Mouse (Mus musculus) kidney, postnatal 0 days (tissue): Measurements from ENCODE around the gene Gm7544. TPM values are rescaled to one million over a fixed set of nuclear protein-coding genes. Genes with fewer than 3 reads are reported as not detected.
"Not testable (repeated sequence)": the region's sequence is repeated elsewhere in the genome, so short reads cannot be mapped to it uniquely, and the experiment has no call there.

ENCODE experiments used
- ATAC-seq: fragments of 200-750 bp; cut with Nextera tagmentation; replicated peaks from 2 replicates; pipeline ENCODE4 v1.8.0; 2017; ENCODE audit warnings: low read depth, moderate number of reproducible peaks, moderate TSS enrichment, moderate library complexity; ENCODE audit not compliant: low FRiP score
- DNase-seq: peaks from one replicate; pipeline ENCODE4 v3.0.0-alpha.2; 2016; ENCODE audit warnings: low spot score
- H3K27ac ChIP-seq: fragments of 300-500 bp; sonication (generic); 2 replicates; pipeline ENCODE4 v1.5.1; 2014; ENCODE audit warnings: mild to moderate bottlenecking
- H3K27me3 ChIP-seq: fragments of 300-500 bp; sonication (generic); 2 replicates; pipeline ENCODE4 v1.6.1; 2014; ENCODE audit warnings: low read length, mixed read lengths; ENCODE audit not compliant: insufficient read depth
- H3K36me3 ChIP-seq: fragments of 300-500 bp; sonication (generic); 2 replicates; pipeline ENCODE4 v1.6.1; 2014; ENCODE audit warnings: low read length, mixed read lengths; ENCODE audit not compliant: insufficient read depth
- H3K4me1 ChIP-seq: fragments of 300-500 bp; sonication (generic); replicated peaks from 2 replicates; pipeline ENCODE4 v1.6.1; 2014; ENCODE audit warnings: antibody characterized with exemption, low read length, mixed read lengths; ENCODE audit not compliant: insufficient read depth
- H3K4me2 ChIP-seq: fragments of 300-500 bp; sonication (generic); 2 replicates; pipeline ENCODE4 v1.6.1; 2014; ENCODE audit warnings: mild to moderate bottlenecking, low read length, moderate library complexity, mixed read lengths
- H3K4me3 ChIP-seq: fragments of 300-500 bp; sonication (generic); replicated peaks from 2 replicates; pipeline ENCODE4 v1.5.1; 2014; ENCODE audit warnings: low read depth, low read length
- H3K9ac ChIP-seq: fragments of 300-500 bp; sonication (generic); 2 replicates; pipeline ENCODE4 v1.6.1; 2014; ENCODE audit warnings: low read depth, low read length
- H3K9me3 ChIP-seq: fragments of 300-500 bp; sonication (generic); replicated peaks from 2 replicates; pipeline ENCODE4 v1.6.1; 2016; ENCODE audit warnings: low read length, inconsistent platforms, mixed read lengths
- CTCF ChIP-seq: IDR thresholded peaks from 2 replicates; pipeline ENCODE4 v1.5.1; 2016; ENCODE audit warnings: antibody characterized with exemption, low read depth, mild to moderate bottlenecking, moderate library complexity
- WGBS: fragments of 180-500 bp; shearing (Covaris S2); extraction: QIAGEN DNeasy Blood & Tissue Kit; methylation state at CpG from one replicate; pipeline ENCODE4 v1.1.7; 2014; 5-methylcytosine and 5-hydroxymethylcytosine counted together
- polyA plus RNA-seq: library from polyadenylated mRNA; unstranded; fragments of >200 nt; fragmentation: Nextera tagmentation; extraction: Ambion mirVana; gene quantifications from 2 replicates; pipeline ENCODE4 v1.2.1, GENCODE M21; 2015

Gm7544 gene
- polyA plus RNA-seq, 1 experiment from 2014 or later = not detected

GRCm38 (mm10) chr1:82924650-82925049 lies 31.2 kb downstream of the Gm7544 start, which contains the start of gene A030014E15Rik:
Gene A030014E15Rik, plus strand, starts transcription at chr1:82924917.
- Histone ChIP-seq H3K27ac (no peak within 1 kb of the TSS), H3K4me2 (no peak within 1 kb of the TSS), H3K27me3 (no peaks in the 10 kb centered on the region), H3K9ac (no peak within 1 kb of the TSS), H3K36me3 (no peaks in the 10 kb centered on the region), H3K4me3 (no peak within 1 kb of the TSS), H3K9me3 (no peaks in the 10 kb centered on the region), H3K4me1 (no peaks in the 10 kb centered on the region)
- no peak for TF ChIP-seq CTCF
- no peak for ATAC-seq
- 83% methylated on average over 6 of the region's 6 CpGs for WGBS
- DNase-seq = peak; percentile 21

GRCm38 (mm10) chr1:82913434-82913833 lies 42.4 kb downstream of the Gm7544 start:
- not testable (repeated sequence) for H3K36me3 ChIP-seq, H3K9ac ChIP-seq, H3K4me1 ChIP-seq, H3K4me3 ChIP-seq, H3K9me3 ChIP-seq, ATAC-seq, H3K27me3 ChIP-seq, H3K27ac ChIP-seq, H3K4me2 ChIP-seq, DNase-seq
- 100% methylated on average over 5 of the region's 5 CpGs for WGBS

GRCm38 (mm10) chr1:82913025-82913424 lies 42.8 kb downstream of the Gm7544 start, which contains the start of gene A030005L19Rik:
Gene A030005L19Rik, plus strand, starts transcription at chr1:82913325.
- no peak within 1 kb of the TSS for H3K4me3 ChIP-seq
- no peaks in the 10 kb centered on the region for H3K27me3 ChIP-seq
- 82% methylated on average over 3 of the region's 3 CpGs for WGBS
- peak; percentile 21; the same call in 1 of the 2 replicates for TF ChIP-seq CTCF
- no peak within 1 kb of the TSS for H3K4me2 ChIP-seq
- no peaks in the 10 kb centered on the region for H3K36me3 ChIP-seq
- no peak within 1 kb of the TSS for H3K9ac ChIP-seq
- H3K9me3 ChIP-seq = no peaks in the 10 kb centered on the region
- no peak within 1 kb of the TSS for H3K27ac ChIP-seq
- DNase-seq (no peak), ATAC-seq (no peak)
- H3K4me1 ChIP-seq = no peaks in the 10 kb centered on the region

GRCm38 (mm10) chr1:82905886-82906285 lies 49.9 kb downstream of the Gm7544 start:
- no peak overlapping the region for H3K4me2 ChIP-seq
- no peak overlapping the region for H3K4me3 ChIP-seq
- DNase-seq = no peak
- no peaks in the 10 kb centered on the region for H3K27me3 ChIP-seq
- no peak for TF ChIP-seq CTCF
- H3K9me3 ChIP-seq = no peaks in the 10 kb centered on the region
- no peak for ATAC-seq
- 0 out of 2 replicates have a peak, but pooled peaks cover 3% of the 10 kb centered on the region for H3K36me3 ChIP-seq
- 82% methylated on average over 3 of the region's 3 CpGs for WGBS
- H3K4me1 ChIP-seq = no peaks in the 10 kb centered on the region
- H3K9ac ChIP-seq = no peak overlapping the region
- no peak overlapping the region for H3K27ac ChIP-seq

Other genes starting within 250 kb of the Gm7544 start
- 268 and 273 TPM in 2 replicates for gene Mff, start 231.1 kb downstream of the Gm7544 start, polyA plus RNA-seq
- gene Tm4sf20, start 187.6 kb downstream of the Gm7544 start, polyA plus RNA-seq = 0.53 and 0.61 TPM in 2 replicates
- not detected in 2 replicates for gene Gm47791, start 184.8 kb downstream of the Gm7544 start, polyA plus RNA-seq
- 23.5 and 25.2 TPM in 2 replicates for gene Agfg1, start 116.5 kb downstream of the Gm7544 start, polyA plus RNA-seq
- not detected in 2 replicates for gene A030005L19Rik, start 42.7 kb downstream of the Gm7544 start, polyA plus RNA-seq
- not detected in 2 replicates for gene A030014E15Rik, start 31.1 kb downstream of the Gm7544 start, polyA plus RNA-seq
- not detected in 2 replicates for gene Gm6217, start 24.6 kb downstream of the Gm7544 start, polyA plus RNA-seq
- gene A030003K21Rik, start 12.6 kb downstream of the Gm7544 start, polyA plus RNA-seq = not detected in 2 replicates
- gene Gm47955, start 4.3 kb upstream of the Gm7544 start, polyA plus RNA-seq = not detected in 2 replicates
- gene Gm47959, start 44.5 kb upstream of the Gm7544 start, polyA plus RNA-seq = not detected in 2 replicates
- 3.1 and 3.4 TPM in 2 replicates for gene Slc19a3, start 82.4 kb upstream of the Gm7544 start, polyA plus RNA-seq
- gene Krtap28-10, start 86.5 kb upstream of the Gm7544 start, polyA plus RNA-seq = not detected in 2 replicates
- gene Gm47969, start 88.9 kb upstream of the Gm7544 start, polyA plus RNA-seq = not detected in 2 replicates
- gene A030005K14Rik, start 103.4 kb upstream of the Gm7544 start, polyA plus RNA-seq = not detected in 2 replicates
- gene Krtap28-13, start 104.9 kb upstream of the Gm7544 start, polyA plus RNA-seq = not detected in 2 replicates
- 0.46 and 1.5 TPM in 2 replicates for gene Ccl20, start 160.8 kb upstream of the Gm7544 start, polyA plus RNA-seq
- gene Daw1, start 203.7 kb upstream of the Gm7544 start, polyA plus RNA-seq = 0.38 and 0.55 TPM in 2 replicates